20 mouse cellular contexts compared by ENCODE assay signal in the genomic region with DNA sequence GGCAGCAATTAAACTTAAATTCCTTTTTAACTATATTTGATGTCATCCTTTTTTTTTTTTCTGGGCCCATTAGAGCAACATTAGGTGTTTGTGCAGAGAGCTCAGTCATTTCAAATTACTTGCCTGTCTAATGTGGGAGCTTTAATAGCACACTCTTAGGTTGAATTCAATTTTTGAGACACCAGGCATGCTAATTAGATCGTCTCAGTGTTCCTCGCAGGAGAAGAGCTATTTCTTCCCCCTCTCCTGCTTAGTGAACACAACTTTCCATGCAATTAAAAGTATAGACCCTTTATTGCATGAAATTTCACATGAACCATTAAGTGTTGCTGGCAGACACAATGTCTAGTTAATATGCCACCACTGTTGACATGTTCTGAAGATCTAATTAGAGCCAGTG.
DNase-seq lines count a peak whose midpoint lies in the region; ATAC-seq and TF ChIP-seq lines count a peak whose summit lies in the region.
"Had no signal": no experiment of that assay in that cellular context is flagged by ENCODE, and none has a peak within 500 bp of the region (broad histone marks: within the 10 kb centered on the region; RNA-seq: fewer than 3 reads in every experiment).

No protein-coding gene starts in this region.

- no peaks in the 10 kb centered on the region for H3K36me3 ChIP-seq in forebrain, embryonic 16.5 days (ENCODE audit: control insufficient read depth, insufficient read depth)
- no peaks in the 10 kb centered on the region for H3K36me3 ChIP-seq in forebrain, embryonic 12.5 days (replicated peaks)
- no peaks in the 10 kb centered on the region for H3K36me3 ChIP-seq in hindbrain, embryonic 16.5 days (ENCODE audit: control insufficient read depth, insufficient read depth, low read length)
- H3K36me3 ChIP-seq in hindbrain, embryonic 10.5 days = no peaks in the 10 kb centered on the region
- H3K36me3 ChIP-seq: embryonic facial prominence, embryonic 12.5 days; heart, embryonic 15.5 days; intestine, embryonic 15.5 days had no signal

- no peak overlapping the region for H3K27ac ChIP-seq in forebrain, embryonic 16.5 days (ENCODE audit: low read length)
- no peak overlapping the region for H3K27ac ChIP-seq in forebrain, embryonic 12.5 days
- no peak overlapping the region for H3K27ac ChIP-seq in hindbrain, embryonic 16.5 days (ENCODE audit: low read depth, low read length)
- no peak overlapping the region for H3K27ac ChIP-seq in hindbrain, embryonic 10.5 days
- H3K27ac ChIP-seq: embryonic facial prominence, embryonic 12.5 days; heart, adult 2 months; heart, embryonic 15.5 days; intestine, embryonic 15.5 days had no signal

- no peak for TF ChIP-seq POLR2A in brain, embryonic 14.5 days (IDR thresholded peaks at IDR 0.05; ENCODE audit: borderline replicate concordance, extremely low read depth, insufficient read depth, insufficient read length, poor library complexity, severe bottlenecking)

- H3K4me1 ChIP-seq in forebrain, embryonic 16.5 days (replicated peaks; ENCODE audit: control insufficient read depth, insufficient read depth, low read length) = peaks cover 6% of the 10 kb centered on the region; the same call in 1 of the 2 replicates
- no peaks in the 10 kb centered on the region for H3K4me1 ChIP-seq in forebrain, embryonic 12.5 days
- H3K4me1 ChIP-seq in hindbrain, embryonic 16.5 days (ENCODE audit: control insufficient read depth, insufficient read depth, low read depth, low read length) = no peaks in the 10 kb centered on the region
- H3K4me1 ChIP-seq in hindbrain, embryonic 10.5 days (replicated peaks) = no peaks in the 10 kb centered on the region
- H3K4me1 ChIP-seq: embryonic facial prominence, embryonic 12.5 days; heart, embryonic 15.5 days; intestine, embryonic 15.5 days had no signal

- no peak for TF ChIP-seq CTCF in brain, embryonic 14.5 days (IDR thresholded peaks at IDR 0.05; ENCODE audit: borderline replicate concordance, extremely low read depth, insufficient read depth, insufficient read length)

- ATAC-seq in forebrain, embryonic 16.5 days = peak; percentile 28; the same call in 1 of the 2 replicates
- ATAC-seq in forebrain, embryonic 12.5 days (ENCODE audit: low FRiP score) = no peak
- peak; percentile 58; the same call in 1 of the 2 replicates for ATAC-seq in hindbrain, embryonic 16.5 days
- ATAC-seq: intestine, embryonic 15.5 days had no signal

- H3K4me3 ChIP-seq in forebrain, embryonic 16.5 days (replicated peaks; ENCODE audit: low read length) = no peak overlapping the region
- H3K4me3 ChIP-seq in forebrain, embryonic 12.5 days (replicated peaks) = no peak overlapping the region
- H3K4me3 ChIP-seq in hindbrain, embryonic 16.5 days (ENCODE audit: low read length) = no peak overlapping the region
- H3K4me3 ChIP-seq in hindbrain, embryonic 10.5 days = no peak overlapping the region
- H3K4me3 ChIP-seq: embryonic facial prominence, embryonic 12.5 days; heart, adult 2 months; heart, embryonic 15.5 days; intestine, embryonic 15.5 days had no signal

- H3K4me2 ChIP-seq in forebrain, embryonic 16.5 days (ENCODE audit: low read length) = no peak overlapping the region
- no peak overlapping the region for H3K4me2 ChIP-seq in forebrain, embryonic 12.5 days
- no peak overlapping the region for H3K4me2 ChIP-seq in hindbrain, embryonic 16.5 days (ENCODE audit: low read length)
- H3K4me2 ChIP-seq: embryonic facial prominence, embryonic 12.5 days; heart, embryonic 11.5 days; heart, embryonic 15.5 days; intestine, embryonic 15.5 days had no signal

- 21% methylated on average over 2 of the region's 2 CpGs for WGBS in forebrain, embryonic 16.5 days
- WGBS in forebrain, embryonic 12.5 days = 36% methylated on average over 2 of the region's 2 CpGs
- 58% methylated on average over 2 of the region's 2 CpGs for WGBS in hindbrain, embryonic 16.5 days
- 86% methylated on average over 2 of the region's 2 CpGs for WGBS in hindbrain, embryonic 10.5 days

- no peak overlapping the region for H3K9ac ChIP-seq in forebrain, embryonic 16.5 days (replicated peaks; ENCODE audit: low read depth, low read length)
- no peak overlapping the region for H3K9ac ChIP-seq in forebrain, embryonic 12.5 days
- H3K9ac ChIP-seq in hindbrain, embryonic 16.5 days (ENCODE audit: low read depth, low read length) = no peak overlapping the region
- H3K9ac ChIP-seq: embryonic facial prominence, embryonic 12.5 days; heart, embryonic 15.5 days; intestine, embryonic 15.5 days had no signal

- DNase-seq in hindbrain, embryonic 10.5 days (ENCODE audit: low spot score) = no peak
- peak; percentile 36 for DNase-seq in MN1 (ENCODE audit: low spot score)
- DNase-seq in brain, embryonic 14.5 days (ENCODE audit: low read depth) = peak; percentile 58
- DNase-seq: adrenal gland, adult 2 months; adrenal gland, postnatal 25 days; cerebellum, adult 11 months; cerebellum, adult 8-10 months; cerebellum, postnatal 14 days; gastrocnemius, postnatal 36 days; heart, adult 2 months; heart, postnatal 14 days; kidney, adult 18-20 months had no signal

- no peaks in the 10 kb centered on the region for H3K9me3 ChIP-seq in forebrain, embryonic 16.5 days (ENCODE audit: control insufficient read depth, low read length)
- no peaks in the 10 kb centered on the region for H3K9me3 ChIP-seq in forebrain, embryonic 12.5 days
- H3K9me3 ChIP-seq in hindbrain, embryonic 16.5 days (ENCODE audit: control insufficient read depth, low read length) = no peaks in the 10 kb centered on the region
- no peaks in the 10 kb centered on the region for H3K9me3 ChIP-seq in hindbrain, embryonic 10.5 days
- H3K9me3 ChIP-seq: embryonic facial prominence, embryonic 12.5 days; heart, embryonic 15.5 days; intestine, embryonic 15.5 days had no signal

- H3K27me3 ChIP-seq in forebrain, embryonic 16.5 days (replicated peaks; ENCODE audit: control insufficient read depth, insufficient read depth, low read length) = no peaks in the 10 kb centered on the region
- no peaks in the 10 kb centered on the region for H3K27me3 ChIP-seq in forebrain, embryonic 12.5 days
- no peaks in the 10 kb centered on the region for H3K27me3 ChIP-seq in hindbrain, embryonic 16.5 days (replicated peaks; ENCODE audit: control insufficient read depth, insufficient read depth, low read length)
- no peaks in the 10 kb centered on the region for H3K27me3 ChIP-seq in hindbrain, embryonic 10.5 days (ENCODE audit: insufficient read depth, poor library complexity, severe bottlenecking)
- H3K27me3 ChIP-seq: CH12.LX; embryonic facial prominence, embryonic 12.5 days; heart, embryonic 15.5 days; intestine, embryonic 15.5 days had no signal
